Mouse (Mus musculus) hindbrain, embryonic 16.5 days (tissue): ENCODE results near the gene Scn4a. TPM values are rescaled to one million over a fixed set of nuclear protein-coding genes. Genes with fewer than 3 reads are reported as not detected.

ENCODE experiments used
- ATAC-seq: fragments of 200-750 bp; cut with Nextera tagmentation; 2 replicates; pipeline ENCODE4 v1.8.0; 2017; ENCODE audit warnings: moderate TSS enrichment, moderate library complexity
- H3K27ac ChIP-seq: fragments of 300-500 bp; sonication (generic); 2 replicates; pipeline ENCODE4 v1.5.1; 2014; ENCODE audit warnings: low read depth, mild to moderate bottlenecking, control low read depth, low read length, moderate library complexity
- H3K27me3 ChIP-seq: fragments of 300-500 bp; sonication (generic); replicated peaks from 2 replicates; pipeline ENCODE4 v1.6.1; 2014; ENCODE audit warnings: low read length; ENCODE audit not compliant: control insufficient read depth, insufficient read depth
- H3K36me3 ChIP-seq: fragments of 300-500 bp; sonication (generic); 2 replicates; pipeline ENCODE4 v1.6.1; 2014; ENCODE audit warnings: mild to moderate bottlenecking, low read length, moderate library complexity, mixed read lengths; ENCODE audit not compliant: control insufficient read depth, insufficient read depth
- H3K4me1 ChIP-seq: fragments of 300-500 bp; sonication (generic); 2 replicates; pipeline ENCODE4 v1.6.1; 2014; ENCODE audit warnings: low read depth, low read length; ENCODE audit not compliant: control insufficient read depth, insufficient read depth
- H3K4me2 ChIP-seq: fragments of 300-500 bp; sonication (generic); 2 replicates; pipeline ENCODE4 v1.6.1; 2014; ENCODE audit warnings: mild to moderate bottlenecking, low read length, control low read depth, moderate library complexity
- H3K4me3 ChIP-seq: fragments of 300-500 bp; sonication (generic); 2 replicates; pipeline ENCODE4 v1.5.1; 2014; ENCODE audit warnings: mild to moderate bottlenecking, low read length, control low read depth, moderate library complexity
- H3K9ac ChIP-seq: fragments of 300-500 bp; sonication (generic); 2 replicates; pipeline ENCODE4 v1.6.1; 2014; ENCODE audit warnings: low read depth, mild to moderate bottlenecking, control low read depth, low read length, moderate library complexity
- H3K9me3 ChIP-seq: fragments of 300-500 bp; sonication (generic); 2 replicates; pipeline ENCODE4 v1.6.1; 2014; ENCODE audit warnings: mild to moderate bottlenecking, low read length, moderate library complexity; ENCODE audit not compliant: control insufficient read depth
- WGBS: fragments of 180-500 bp; shearing (Covaris S2); extraction: QIAGEN DNeasy Blood & Tissue Kit; methylation state at CpG from one replicate; pipeline ENCODE4 v1.1.7; 2014; 5-methylcytosine and 5-hydroxymethylcytosine counted together
- polyA plus RNA-seq: library from polyadenylated mRNA; unstranded; fragments of >200 nt; fragmentation: Nextera tagmentation; extraction: Ambion mirVana; gene quantifications from 2 replicates; pipeline ENCODE4 v1.2.1, GENCODE M21; 2015

The Scn4a gene
- polyA plus RNA-seq, 1 experiment from 2014 or later, result not detected

DNA sequence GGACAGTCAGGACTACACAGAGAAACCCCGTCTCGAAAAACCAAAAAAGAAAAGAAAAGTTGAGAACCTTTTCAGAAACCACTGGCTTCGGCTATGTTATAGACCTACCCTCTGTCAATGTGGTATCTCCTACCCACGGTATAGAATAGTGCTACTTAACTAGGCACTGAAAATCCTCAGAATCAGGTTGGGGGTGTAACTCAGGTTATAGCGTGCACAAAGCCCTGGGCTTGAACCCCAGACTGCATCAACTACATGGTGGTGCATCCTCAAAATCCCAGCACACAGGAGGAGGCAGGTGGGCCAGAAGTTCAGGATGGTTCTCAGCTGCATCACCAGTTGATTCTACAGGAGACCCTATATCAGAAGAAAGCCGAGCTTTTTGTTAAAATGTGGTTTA, 79.3 kb downstream of the Scn4a start:
- Histone ChIP-seq H3K9me3 (no peaks in the 10 kb centered on the region), H3K36me3 (no peaks in the 10 kb centered on the region), H3K9ac (no peak overlapping the region), H3K27me3 (no peaks in the 10 kb centered on the region), H3K4me3 (no peak overlapping the region), H3K4me2 (peak overlapping the region; percentile 85; the same call in 1 of the 2 replicates), H3K4me1 (peaks cover 18% of the 10 kb centered on the region), H3K27ac (no peak overlapping the region)
- no peak for ATAC-seq
- 97% methylated on average over 6 of the region's 6 CpGs for WGBS

DNA sequence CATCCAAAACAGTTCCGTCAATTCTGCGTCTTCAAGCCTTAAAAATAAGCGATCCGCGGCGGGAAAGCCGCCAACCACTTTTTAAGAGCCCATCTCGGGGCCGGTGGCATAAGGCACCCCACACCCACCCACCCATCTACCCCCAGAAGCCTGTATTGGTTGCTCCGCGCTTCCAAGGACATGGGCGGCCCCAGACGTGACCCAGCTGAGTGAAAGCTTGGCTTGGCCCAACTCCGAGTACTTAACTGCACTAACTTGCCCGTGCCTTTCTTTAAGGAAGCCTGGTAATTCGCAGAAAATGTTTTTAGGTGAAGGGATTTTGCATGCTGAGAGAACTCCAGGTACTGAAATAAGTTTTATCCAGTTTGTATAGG, 79.8 kb downstream of the Scn4a start:
- 14% methylated on average over 16 of the region's 16 CpGs for WGBS
- peak; percentile 6; the same call in 1 of the 2 replicates for ATAC-seq
- H3K9ac ChIP-seq, result peak overlapping the region; percentile 95
- H3K27ac ChIP-seq, result peak overlapping the region; percentile 76
- H3K4me3 ChIP-seq, result peak overlapping the region; percentile 95
- H3K36me3 ChIP-seq, result no peaks in the 10 kb centered on the region
- H3K27me3 ChIP-seq, result no peaks in the 10 kb centered on the region
- H3K4me2 ChIP-seq, result peak overlapping the region; percentile 85
- H3K9me3 ChIP-seq, result no peaks in the 10 kb centered on the region
- peaks cover 23% of the 10 kb centered on the region for H3K4me1 ChIP-seq

DNA sequence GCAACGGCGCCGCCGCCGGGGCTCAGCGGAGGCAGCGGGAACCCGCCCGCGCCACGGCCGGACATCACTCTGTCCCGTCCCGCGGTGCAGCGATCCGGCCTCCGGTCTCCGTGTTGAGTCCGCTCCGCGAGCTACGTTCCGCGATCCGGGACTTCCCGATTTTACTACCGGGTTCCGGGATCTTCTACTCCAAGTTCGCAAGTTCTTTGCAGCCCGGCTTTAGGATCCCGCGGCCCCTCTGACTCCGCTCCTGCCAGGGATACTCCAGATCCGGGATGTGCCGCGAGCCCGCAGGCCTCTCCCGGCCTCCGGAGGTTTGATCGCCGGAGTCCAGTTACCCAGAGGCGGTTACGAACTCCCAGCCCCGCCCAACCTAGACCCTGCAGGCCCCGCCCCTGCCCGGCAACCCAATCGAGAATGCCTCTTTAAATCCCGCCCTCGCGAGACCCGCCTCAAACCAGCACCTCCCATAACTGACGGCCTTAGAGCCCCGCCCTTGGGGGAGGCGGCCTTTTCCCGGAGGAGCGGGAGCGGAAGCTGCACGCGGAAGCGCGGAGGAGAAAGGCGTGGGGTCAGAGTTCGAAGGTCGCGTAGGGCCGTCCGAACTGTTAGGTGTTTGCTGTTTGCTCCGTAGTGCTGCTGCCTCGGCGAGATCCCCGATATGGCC, 80.3 kb downstream of the Scn4a start, which contains the start of gene Smarcd2:
Gene Smarcd2, minus strand, starts transcription at position 329 of the 667 bp plus-strand sequence.
- peak within 1 kb of the TSS; percentile 95 for H3K4me3 ChIP-seq
- under 1% methylated on average over 67 of the region's 72 CpGs for WGBS
- peak within 1 kb of the TSS; percentile 85 for H3K4me2 ChIP-seq
- ATAC-seq, result peak; percentile 94
- no peaks in the 10 kb centered on the region for H3K27me3 ChIP-seq
- peak within 1 kb of the TSS; percentile 95 for H3K9ac ChIP-seq
- H3K27ac ChIP-seq, result peak within 1 kb of the TSS; percentile 88
- peaks cover 26% of the 10 kb centered on the region for H3K4me1 ChIP-seq
- no peaks in the 10 kb centered on the region for H3K36me3 ChIP-seq
- no peaks in the 10 kb centered on the region for H3K9me3 ChIP-seq

DNA sequence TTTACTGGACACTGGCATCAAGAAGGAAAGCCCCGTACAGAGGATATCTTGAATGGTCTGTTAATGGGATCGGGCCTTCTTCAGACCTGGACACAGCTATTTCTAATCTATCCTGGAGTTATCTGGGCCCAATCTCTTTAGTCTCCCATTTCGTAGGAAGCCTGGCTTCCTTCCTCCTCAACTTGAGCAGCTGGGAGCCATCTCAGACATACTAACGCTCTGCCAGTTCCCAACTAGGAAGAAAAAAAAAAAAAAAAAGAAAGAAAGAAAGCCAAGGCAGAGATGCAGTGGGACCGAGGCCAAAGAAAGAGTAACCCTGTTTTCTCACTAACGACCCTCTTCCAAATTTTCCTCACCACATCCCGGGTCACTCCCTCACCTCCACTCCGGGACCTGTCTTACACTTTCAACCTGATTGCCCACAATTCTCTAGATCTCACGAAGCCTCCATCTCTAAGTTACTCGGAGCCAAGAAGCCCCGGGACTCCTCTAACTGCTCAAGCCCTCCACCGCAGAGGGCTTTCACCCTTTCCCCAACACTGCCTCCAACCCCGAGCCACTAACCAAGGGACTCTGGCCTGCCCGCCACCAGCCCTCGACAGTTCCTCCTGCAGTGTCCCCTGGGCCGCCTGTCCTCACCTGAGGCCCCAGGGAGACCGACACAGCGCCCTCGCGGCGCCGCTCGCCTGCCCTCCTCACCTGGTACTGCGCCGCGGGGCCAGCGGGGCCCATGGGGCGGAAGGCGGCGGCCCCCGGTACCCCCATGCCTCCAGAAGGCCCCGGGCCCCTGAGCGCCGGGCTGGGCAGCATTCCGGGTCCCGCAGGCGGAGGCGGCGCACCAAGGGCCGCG, 81.1 kb downstream of the Scn4a start:
- Histone ChIP-seq H3K27me3 (no peaks in the 10 kb centered on the region), H3K36me3 (no peaks in the 10 kb centered on the region; the same call in 1 of the 2 replicates), H3K9ac (peak overlapping the region; percentile 95), H3K4me1 (peaks cover 28% of the 10 kb centered on the region), H3K4me2 (peak overlapping the region; percentile 85), H3K4me3 (peak overlapping the region; percentile 95), H3K9me3 (no peaks in the 10 kb centered on the region), H3K27ac (peak overlapping the region; percentile 88)
- 2% methylated on average over 37 of the region's 41 CpGs for WGBS
- peak; percentile 29 for ATAC-seq

DNA sequence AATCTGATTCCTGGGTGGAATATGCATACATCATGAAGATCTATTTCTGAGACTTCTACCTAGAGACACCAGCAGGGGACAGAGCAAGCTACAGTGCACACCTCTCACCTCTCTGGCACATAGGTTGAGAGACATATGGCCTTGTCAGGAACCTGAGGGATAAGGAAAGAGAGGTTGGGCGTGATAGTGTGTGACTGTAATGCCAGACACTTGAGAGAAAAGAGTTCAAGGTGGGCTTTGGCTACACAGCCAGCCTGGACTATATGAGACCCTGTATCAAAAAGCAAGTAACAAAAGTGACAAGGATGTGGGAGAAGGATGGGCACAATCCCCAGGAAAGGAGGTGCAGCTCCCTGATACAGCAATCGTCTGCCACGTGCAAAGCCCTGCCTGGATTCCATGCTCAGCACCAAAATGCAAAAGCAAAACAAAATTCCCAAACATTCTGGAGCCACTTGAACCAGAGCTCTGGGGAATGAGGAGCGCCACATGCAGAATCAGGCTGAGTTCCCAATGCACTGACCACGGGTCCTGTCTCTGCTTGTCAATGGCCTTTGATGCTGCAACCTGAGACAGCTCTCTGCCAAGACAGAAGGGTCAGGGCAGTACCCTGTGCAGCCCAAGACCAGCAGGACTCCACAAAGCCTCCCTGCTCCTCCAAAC, 81.8 kb downstream of the Scn4a start:
- Histone ChIP-seq H3K36me3 (peaks cover 5% of the 10 kb centered on the region), H3K27me3 (no peaks in the 10 kb centered on the region), H3K4me2 (peak overlapping the region; percentile 85), H3K4me3 (peak overlapping the region; percentile 95), H3K9ac (peak overlapping the region; percentile 95), H3K27ac (peak overlapping the region; percentile 41; the same call in 1 of the 2 replicates), H3K9me3 (no peaks in the 10 kb centered on the region), H3K4me1 (peaks cover 25% of the 10 kb centered on the region)
- WGBS, result 43% methylated on average over 5 of the region's 5 CpGs
- no peak for ATAC-seq

DNA sequence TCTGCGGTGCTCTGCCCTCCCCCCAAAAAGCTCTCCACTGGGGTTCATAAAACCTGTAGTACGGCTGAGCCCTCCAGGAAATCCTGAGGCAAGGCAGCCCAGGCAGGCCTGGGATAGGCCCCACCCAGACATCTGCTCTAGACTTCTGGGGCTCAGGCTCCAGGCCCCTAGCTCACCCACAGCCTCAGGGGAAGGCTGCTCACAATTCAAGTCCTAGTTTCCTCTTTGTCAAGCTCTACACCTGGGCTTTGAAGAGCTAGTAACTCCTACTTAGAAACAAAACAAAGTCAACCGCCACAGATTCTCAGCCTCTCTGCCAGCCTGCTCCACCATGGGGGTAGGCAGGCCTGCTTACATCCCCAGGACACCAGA, 84.0 kb downstream of the Scn4a start:
- H3K27me3 ChIP-seq, result no peaks in the 10 kb centered on the region
- WGBS, result 33% methylated on average over 3 of the region's 3 CpGs
- H3K4me1 ChIP-seq, result peaks cover 23% of the 10 kb centered on the region
- peak overlapping the region; percentile 76 for H3K27ac ChIP-seq
- peaks cover 27% of the 10 kb centered on the region for H3K36me3 ChIP-seq
- peak overlapping the region; percentile 31; the same call in 1 of the 2 replicates for H3K4me2 ChIP-seq
- no peak overlapping the region for H3K4me3 ChIP-seq
- H3K9ac ChIP-seq, result peak overlapping the region; percentile 41
- no peaks in the 10 kb centered on the region for H3K9me3 ChIP-seq
- no peak for ATAC-seq

Other genes with a start within 250 kb of the Scn4a start
- gene Gm10840, start 192.4 kb downstream of the Scn4a start, polyA plus RNA-seq, result not detected in 2 replicates
- 142 and 161 TPM in 2 replicates for gene Limd2, start 192.4 kb downstream of the Scn4a start, polyA plus RNA-seq
- gene Strada, start 151.1 kb downstream of the Scn4a start, polyA plus RNA-seq, result 28.6 and 30.1 TPM in 2 replicates
- 109 and 113 TPM in 2 replicates for gene Ccdc47, start 136.9 kb downstream of the Scn4a start, polyA plus RNA-seq
- 77.9 and 87.4 TPM in 2 replicates for gene Ddx42, start 136.4 kb downstream of the Scn4a start, polyA plus RNA-seq
- 31.6 and 35.0 TPM in 2 replicates for gene Ftsj3, start 97.2 kb downstream of the Scn4a start, polyA plus RNA-seq
- gene Psmc5, start 97.1 kb downstream of the Scn4a start, polyA plus RNA-seq, result 303 and 330 TPM in 2 replicates
- 9.6 and 11.2 TPM in 2 replicates for gene Smarcd2, start 80.3 kb downstream of the Scn4a start, polyA plus RNA-seq
- gene Tcam1, start 76.6 kb downstream of the Scn4a start, polyA plus RNA-seq, result 0.06 and 0.14 TPM in 2 replicates
- 0.61 TPM in 1 of 2 replicates, not detected in the other for gene Gh, start 51.4 kb downstream of the Scn4a start, polyA plus RNA-seq
- 0.85 and 1.5 TPM in 2 replicates for gene Cd79b, start 38.5 kb downstream of the Scn4a start, polyA plus RNA-seq
- not detected in 2 replicates for gene Prr29, start 12.2 kb upstream of the Scn4a start, polyA plus RNA-seq
- 15.1 and 17.6 TPM in 2 replicates for gene Icam2, start 34.8 kb upstream of the Scn4a start, polyA plus RNA-seq
- 3.3 and 4.8 TPM in 2 replicates for gene Ern1, start 134.6 kb upstream of the Scn4a start, polyA plus RNA-seq